Mouse (Mus musculus) testis, postnatal 10 days (tissue): ENCODE results near the gene Rps8.

Experiments used
- DNase-seq: peaks from one replicate; pipeline ENCODE4 v3.0.0; 2021; ENCODE audit warnings: low spot score

Rps8 gene

GRCm38 (mm10) chr4:117148815-117149214 lies 7.2 kb downstream of the Rps8 start:
- no peak for DNase-seq

GRCm38 (mm10) chr4:117148047-117148713 lies 7.9 kb downstream of the Rps8 start:
- DNase-seq: no peak

GRCm38 (mm10) chr4:117146176-117146575 lies 9.9 kb downstream of the Rps8 start:
- DNase-seq: peak; percentile 96

- DNase-seq: no peak
Measured at GRCm38 (mm10) chr4:117145248-117145647, 10.8 kb downstream of the Rps8 start.

GRCm38 (mm10) chr4:117143023-117143422 lies 13.0 kb downstream of the Rps8 start:
- DNase-seq: no peak

- no peak for DNase-seq
Measured at GRCm38 (mm10) chr4:117140613-117141012, 15.4 kb downstream of the Rps8 start.

- no peak for DNase-seq
Measured at GRCm38 (mm10) chr4:117139217-117139612, 16.8 kb downstream of the Rps8 start.

GRCm38 (mm10) chr4:117138295-117139216 lies 17.5 kb downstream of the Rps8 start:
- no peak for DNase-seq

GRCm38 (mm10) chr4:117136034-117136433 lies 20.0 kb downstream of the Rps8 start:
- no peak for DNase-seq

- DNase-seq: no peak
Measured at GRCm38 (mm10) chr4:117134601-117134995, 21.4 kb downstream of the Rps8 start.

GRCm38 (mm10) chr4:117133817-117134600 lies 22.0 kb downstream of the Rps8 start, which contains the start of gene Plk3:
Gene Plk3 (minus strand): TSS chr4:117133963.
- peak; percentile 99 for DNase-seq

- no peak for DNase-seq
Measured at GRCm38 (mm10) chr4:117133366-117133796, 22.7 kb downstream of the Rps8 start.

GRCm38 (mm10) chr4:117132794-117133143 lies 23.3 kb downstream of the Rps8 start:
- DNase-seq: no peak

- no peak for DNase-seq
Measured at GRCm38 (mm10) chr4:117131890-117132793, 23.9 kb downstream of the Rps8 start.

- no peak for DNase-seq
Measured at GRCm38 (mm10) chr4:117131198-117131597, 24.8 kb downstream of the Rps8 start.

- DNase-seq: no peak
Measured at GRCm38 (mm10) chr4:117130790-117131189, 25.3 kb downstream of the Rps8 start.

GRCm38 (mm10) chr4:117127991-117128686 lies 27.9 kb downstream of the Rps8 start:
- DNase-seq: no peak

GRCm38 (mm10) chr4:117126675-117127290 lies 29.3 kb downstream of the Rps8 start, which contains the start of gene Tctex1d4:
Gene Tctex1d4 (plus strand): TSS chr4:117126794.
- DNase-seq: peak; percentile 42

GRCm38 (mm10) chr4:117125910-117126674 lies 30.0 kb downstream of the Rps8 start:
- peak; percentile 67 for DNase-seq
